In genomic region chr8:85481900-85482299, GRCm38 (mm10) we compare ENCODE assay signal across 8 mouse cellular contexts. TPM values are rescaled to one million over a fixed set of nuclear protein-coding genes. Genes with fewer than 3 reads are reported as not detected.
DNase-seq lines count a peak whose midpoint lies in the region; ATAC-seq and TF ChIP-seq lines count a peak whose summit lies in the region.

No protein-coding gene starts in this region.

- H3K27me3 ChIP-seq in cerebellum, adult 2 months (ENCODE audit: control insufficient read depth, insufficient read depth, low read length), result no peaks in the 10 kb centered on the region
- no peaks in the 10 kb centered on the region for H3K27me3 ChIP-seq in liver, postnatal 0 days (ENCODE audit: insufficient read depth, low read length)
- H3K27me3 ChIP-seq in neural tube, embryonic 15.5 days (replicated peaks), result no peaks in the 10 kb centered on the region

- DNase-seq in cerebellum, adult 2 months, result peak; percentile 34
- no peak for DNase-seq in ES-E14 (ENCODE audit: low read depth, low spot score)
- DNase-seq in kidney, postnatal 10 days, result peak; percentile 44
- DNase-seq in liver, postnatal 0 days, result peak; percentile 51
- no peak for DNase-seq in urinary bladder, adult 2 months (ENCODE audit: low spot score)

- no peak for ATAC-seq in cerebellum, adult (ENCODE audit: insufficient number of reproducible peaks, low FRiP score, low TSS enrichment)
- ATAC-seq in granulocyte monocyte progenitor cell, adult 5-6 weeks (replicated peaks; ENCODE audit: poor library complexity, severe bottlenecking), result peak; percentile 100
- ATAC-seq in liver, postnatal 0 days, result peak; percentile 17; the same call in 1 of the 2 replicates
- ATAC-seq in neural tube, embryonic 15.5 days (ENCODE audit: low FRiP score), result 0 out of 2 replicates have a peak, but pooled peaks have one; percentile 50

- H3K9me3 ChIP-seq in ES-E14 (ENCODE audit: control insufficient read depth, insufficient read depth, low read depth, low read length), result no peaks in the 10 kb centered on the region
- no peaks in the 10 kb centered on the region for H3K9me3 ChIP-seq in liver, postnatal 0 days (ENCODE audit: low read length)
- no peaks in the 10 kb centered on the region for H3K9me3 ChIP-seq in neural tube, embryonic 15.5 days (replicated peaks)

- peak overlapping the region; percentile 61; the same call in 1 of the 2 replicates for H3K9ac ChIP-seq in ES-E14 (ENCODE audit: insufficient read depth, low read depth, low read length, poor library complexity, severe bottlenecking)
- no peak overlapping the region for H3K9ac ChIP-seq in liver, postnatal 0 days (replicated peaks)
- 0 out of 2 replicates have a peak overlapping the region, but pooled peaks have one; percentile 17 for H3K9ac ChIP-seq in neural tube, embryonic 15.5 days (replicated peaks)

- 24% methylated on average over 10 of the region's 10 CpGs for WGBS in cerebellum, adult 2 months
- 23% methylated on average over 10 of the region's 10 CpGs for WGBS in liver, postnatal 0 days (ENCODE audit: insufficient replicate concordance)
- 24% methylated on average over 10 of the region's 10 CpGs for WGBS in neural tube, embryonic 15.5 days

- no peak overlapping the region for H3K4me3 ChIP-seq in cerebellum, adult 2 months (replicated peaks; ENCODE audit: insufficient read depth, low read depth, low read length)
- peak overlapping the region; percentile 12 to 39; a peak in 3 of 4 replicates for H3K4me3 ChIP-seq in ES-E14 (ENCODE audit: insufficient read depth in 1 of 2, low read depth in 1 of 2, low read length in 2 of 2, poor library complexity in 1 of 2, severe bottlenecking in 1 of 2)
- H3K4me3 ChIP-seq in liver, postnatal 0 days (ENCODE audit: low read depth, low read length), result no peak overlapping the region
- H3K4me3 ChIP-seq in neural tube, embryonic 15.5 days (replicated peaks), result peak overlapping the region; percentile 16; the same call in 1 of the 2 replicates

- no peak for TF ChIP-seq POLR2A in cerebellum, adult 2 months (IDR thresholded peaks at IDR 0.05; ENCODE audit: borderline replicate concordance, insufficient read depth, low read length)

- no peaks in the 10 kb centered on the region for H3K36me3 ChIP-seq in ES-E14 (ENCODE audit: control insufficient read depth, insufficient read depth, low read length, poor library complexity, severe bottlenecking)
- H3K36me3 ChIP-seq in liver, postnatal 0 days (replicated peaks; ENCODE audit: insufficient read depth, low read length), result no peaks in the 10 kb centered on the region
- no peaks in the 10 kb centered on the region for H3K36me3 ChIP-seq in neural tube, embryonic 15.5 days

- peaks cover 3% of the 10 kb centered on the region; the same call in 1 of the 2 replicates for H3K4me1 ChIP-seq in cerebellum, adult 2 months (ENCODE audit: control insufficient read depth, insufficient read depth, low read length)
- peaks cover 8 to 11% of the 10 kb centered on the region in 2 experiments; a peak in 3 of 4 replicates for H3K4me1 ChIP-seq in ES-E14 (ENCODE audit: control insufficient read depth in 2 of 2, insufficient read depth in 2 of 2, low read length in 2 of 2, poor library complexity in 1 of 2)
- H3K4me1 ChIP-seq in liver, postnatal 0 days (ENCODE audit: insufficient read depth), result peaks cover 6% of the 10 kb centered on the region; the same call in 1 of the 2 replicates
- peaks cover 5% of the 10 kb centered on the region; the same call in 1 of the 2 replicates for H3K4me1 ChIP-seq in neural tube, embryonic 15.5 days

- TF ChIP-seq EP300 in liver, postnatal 0 days (IDR thresholded peaks at IDR 0.05; ENCODE audit: low read depth), result no peak

- no peak for TF ChIP-seq CTCF in cerebellum, adult 2 months (IDR thresholded peaks at IDR 0.05; ENCODE audit: borderline replicate concordance, insufficient read depth, low read depth, low read length)
- peak; percentile 22; the same call in 1 of the 2 replicates for TF ChIP-seq CTCF in liver, postnatal 0 days (IDR thresholded peaks at IDR 0.05; ENCODE audit: low read depth)

- H3K4me2 ChIP-seq in liver, postnatal 0 days (ENCODE audit: low read depth, low read length), result peak overlapping the region; percentile 55
- peak overlapping the region; percentile 46 for H3K4me2 ChIP-seq in neural tube, embryonic 15.5 days

- no peak overlapping the region for H3K27ac ChIP-seq in cerebellum, adult 2 months (ENCODE audit: insufficient read depth, low read length)
- no peak overlapping the region for H3K27ac ChIP-seq in ES-E14 (ENCODE audit: insufficient read depth, low read depth, low read length, poor library complexity, severe bottlenecking)
- 0 out of 2 replicates have a peak overlapping the region, but pooled peaks have one; percentile 39 for H3K27ac ChIP-seq in liver, postnatal 0 days (ENCODE audit: low read depth)
- no peak overlapping the region for H3K27ac ChIP-seq in neural tube, embryonic 15.5 days (replicated peaks)

- in situ Hi-C loops in ES-E14 (cut with MboI; ENCODE audit: low sequenced_read_pairs in 2 of 2, unreplicated experiment in 2 of 2), result no loop called here

TF ChIP-seq in ES-E14, 5 proteins besides CTCF, POLR2A, EP300 and RAD21:
- no peak for TF ChIP-seq HCFC1 (IDR thresholded peaks at IDR 0.05; ENCODE audit: borderline replicate concordance, insufficient read depth, low read length)
- TF ChIP-seq ZNF384 (IDR thresholded peaks at IDR 0.05; ENCODE audit: low read depth, low read length), result no peak
- no peak for TF ChIP-seq CHD2 (IDR thresholded peaks at IDR 0.05; ENCODE audit: low read depth, low read length)
- no peak for TF ChIP-seq ZC3H11A (IDR thresholded peaks at IDR 0.05; ENCODE audit: borderline replicate concordance, low read depth, low read length)
- TF ChIP-seq MAFK (IDR thresholded peaks at IDR 0.05; ENCODE audit: insufficient read depth, low read depth, low read length), result no peak
TF ChIP-seq in ES-E14: peak in this region for 0.

RNA-seq across cellular contexts. Expression of gene Gpt2, which starts 10.5 kb away (rescaled TPM):
- 40.5 and 41.0 TPM in 2 replicates for polyA plus RNA-seq in cerebellum, adult 2 months (2012; rRNA removed)
- 31.9 and 46.4 TPM in 2 replicates for total RNA-seq in ES-E14 (2012; rRNA removed)
- total RNA-seq in granulocyte monocyte progenitor cell, adult 5-6 weeks (2014; fragmentation: Nextera tagmentation), result 3.1 and 5.7 TPM in 2 replicates
- 4.3 and 4.6 TPM in 2 replicates for total RNA-seq in granulocyte monocyte progenitor cell, adult 5-6 weeks (2017)
- 11.1 and 14.4 TPM in 2 replicates for polyA plus RNA-seq in liver, postnatal 0 days (2015; fragmentation: Nextera tagmentation; extraction: Ambion mirVana)
- polyA plus RNA-seq in neural tube, embryonic 15.5 days (2015; fragmentation: Nextera tagmentation; extraction: Ambion mirVana), result 51.2 and 60.2 TPM in 2 replicates
- 29.5 and 31.1 TPM in 2 replicates for polyA plus RNA-seq in urinary bladder, adult 2 months (2012; rRNA removed)

RNA-seq across cellular contexts. Expression of gene 4921524J17Rik, which starts 49.3 kb away (rescaled TPM):
- 13.8 and 15.5 TPM in 2 replicates for polyA plus RNA-seq in cerebellum, adult 2 months (2012; rRNA removed)
- 15.0 and 19.5 TPM in 2 replicates for total RNA-seq in ES-E14 (2012; rRNA removed)
- total RNA-seq in granulocyte monocyte progenitor cell, adult 5-6 weeks (2014; fragmentation: Nextera tagmentation), result 11.2 and 25.9 TPM in 2 replicates
- total RNA-seq in granulocyte monocyte progenitor cell, adult 5-6 weeks (2017), result 38.7 and 52.3 TPM in 2 replicates
- 16.5 and 17.7 TPM in 2 replicates for polyA plus RNA-seq in liver, postnatal 0 days (2015; fragmentation: Nextera tagmentation; extraction: Ambion mirVana)
- polyA plus RNA-seq in neural tube, embryonic 15.5 days (2015; fragmentation: Nextera tagmentation; extraction: Ambion mirVana), result 37.4 and 37.6 TPM in 2 replicates
- polyA plus RNA-seq in urinary bladder, adult 2 months (2012; rRNA removed), result 16.4 TPM in 2 replicates

Comparison
In these comparisons a context has a peak if more than half of its experiments do, and no peak if none do; other contexts are left out.
1. DNase-seq: peak in cerebellum, adult 2 months (2 of 2), kidney, postnatal 10 days (single experiment) and liver, postnatal 0 days (single experiment); none in ES-E14 (single experiment) and urinary bladder, adult 2 months (single experiment).
2. H3K4me3 ChIP-seq: peak in ES-E14 (2 of 2) and neural tube, embryonic 15.5 days (single experiment); none in cerebellum, adult 2 months (single experiment) and liver, postnatal 0 days (single experiment).